Mouse (Mus musculus) layer of hippocampus, adult 9-11 months (tissue): ENCODE results near the gene Zfp36l1.
"Not testable (repeated sequence)": the region's sequence is repeated elsewhere in the genome, so short reads cannot be mapped to it uniquely, and the experiment has no call there.

ENCODE experiments used
- DNase-seq: peaks from one replicate; pipeline ENCODE4 v3.0.0; 2022

The Zfp36l1 gene

GRCm38 (mm10) chr12:80108896-80109668 is 3.7 kb downstream of the Zfp36l1 start:
- DNase-seq, result not testable (repeated sequence)

GRCm38 (mm10) chr12:80106896-80107667 is 5.7 kb downstream of the Zfp36l1 start:
- DNase-seq, result no peak

GRCm38 (mm10) chr12:80106138-80106895 is 6.5 kb downstream of the Zfp36l1 start:
- no peak for DNase-seq

- no peak for DNase-seq
These were observed 9.3 kb downstream of the Zfp36l1 start for GRCm38 (mm10) chr12:80103521-80103973.

GRCm38 (mm10) chr12:80103089-80103488 is 9.7 kb downstream of the Zfp36l1 start:
- no peak for DNase-seq

GRCm38 (mm10) chr12:80098825-80099224 is 14.0 kb downstream of the Zfp36l1 start:
- DNase-seq, result no peak

GRCm38 (mm10) chr12:80096734-80097133 is 16.1 kb downstream of the Zfp36l1 start:
- no peak for DNase-seq

GRCm38 (mm10) chr12:80092787-80093186 is 20.0 kb downstream of the Zfp36l1 start:
- DNase-seq, result no peak

- DNase-seq, result no peak
These were observed 21.7 kb downstream of the Zfp36l1 start for GRCm38 (mm10) chr12:80091080-80091479.

GRCm38 (mm10) chr12:80090529-80090928 is 22.3 kb downstream of the Zfp36l1 start:
- no peak for DNase-seq

GRCm38 (mm10) chr12:80088143-80088542 is 24.7 kb downstream of the Zfp36l1 start:
- DNase-seq, result no peak

- no peak for DNase-seq
These were observed 28.2 kb downstream of the Zfp36l1 start for GRCm38 (mm10) chr12:80084446-80085112.

- DNase-seq, result no peak
These were observed 28.9 kb downstream of the Zfp36l1 start for GRCm38 (mm10) chr12:80083937-80084336.

- DNase-seq, result no peak
These were observed 29.5 kb downstream of the Zfp36l1 start for GRCm38 (mm10) chr12:80083133-80083821.

- DNase-seq, result no peak
These were observed 30.1 kb downstream of the Zfp36l1 start for GRCm38 (mm10) chr12:80082730-80083129.

GRCm38 (mm10) chr12:80081440-80081839 is 31.4 kb downstream of the Zfp36l1 start:
- no peak for DNase-seq

GRCm38 (mm10) chr12:80079937-80080336 is 32.9 kb downstream of the Zfp36l1 start:
- no peak for DNase-seq

- DNase-seq, result no peak
These were observed 38.5 kb downstream of the Zfp36l1 start for GRCm38 (mm10) chr12:80074331-80074730.

GRCm38 (mm10) chr12:80070534-80071287 is 42.1 kb downstream of the Zfp36l1 start:
- no peak for DNase-seq

- DNase-seq, result no peak
These were observed 43.8 kb downstream of the Zfp36l1 start for GRCm38 (mm10) chr12:80069040-80069439.

GRCm38 (mm10) chr12:80068016-80068415 is 44.8 kb downstream of the Zfp36l1 start:
- no peak for DNase-seq
